Mouse (Mus musculus) kidney, adult 2 months (tissue): Measurements from ENCODE around the gene Phactr1. TPM values are rescaled to one million over a fixed set of nuclear protein-coding genes. Genes with fewer than 3 reads are reported as not detected.
A peak's percentile ranks its signal among the peaks of the same experiment; 100 is the strongest.

Source experiments
- DNase-seq: peaks from one replicate; pipeline ENCODE4 v3.0.0; 2021
- H3K27ac ChIP-seq: fragments of 200-500 bp; 2 replicates; pipeline ENCODE4 v1.5.1; 2012; ENCODE audit warnings: low read depth, low read length, control low read depth, inconsistent platforms; ENCODE audit not compliant: insufficient read depth
- H3K27me3 ChIP-seq: fragments of 200-500 bp; replicated peaks from 2 replicates; pipeline ENCODE4 v1.6.1; 2012; ENCODE audit warnings: mild to moderate bottlenecking, moderate library complexity, low read length, inconsistent platforms; ENCODE audit not compliant: control insufficient read depth, insufficient read depth
- H3K36me3 ChIP-seq: fragments of 200-500 bp; 2 replicates; pipeline ENCODE4 v1.6.1; 2012; ENCODE audit warnings: mild to moderate bottlenecking, moderate library complexity, low read length, inconsistent platforms; ENCODE audit not compliant: control insufficient read depth, insufficient read depth
- H3K4me1 ChIP-seq: fragments of 200-500 bp; 2 replicates; pipeline ENCODE4 v1.6.1; 2011; ENCODE audit warnings: low read length; ENCODE audit not compliant: control insufficient read depth, insufficient read depth
- H3K4me3 ChIP-seq: fragments of 200-500 bp; 2 replicates; pipeline ENCODE4 v1.5.1; 2011; ENCODE audit warnings: mild to moderate bottlenecking, low read depth, low read length, control low read depth; ENCODE audit not compliant: insufficient read depth
- CTCF ChIP-seq: fragments of 200-500 bp; conservative IDR thresholded peaks from 2 replicates; pipeline ENCODE4 v1.5.1; 2011; ENCODE audit warnings: low read depth, mild to moderate bottlenecking, control low read depth, low read length, moderate library complexity, mixed read lengths; ENCODE audit not compliant: insufficient read depth, insufficient read length
- POLR2A ChIP-seq: fragments of 200-500 bp; IDR thresholded peaks from one replicate; pipeline ENCODE4 v1.6.1; 2011; ENCODE audit warnings: low read depth, low read length, control low read depth
- WGBS: fragments of 180-500 bp; shearing (Covaris S2); methylation state at CpG from one replicate; pipeline ENCODE4 v1.1.7; 2018; 5-methylcytosine and 5-hydroxymethylcytosine counted together
- polyA plus RNA-seq: library from polyadenylated mRNA; depleted of rRNA; stranded (reverse); fragments of >200 nt; gene quantifications from 2 replicates; pipeline ENCODE4 v1.2.3, GENCODE M21; 2012

The Phactr1 gene
- polyA plus RNA-seq, 1 experiment: 8.9 TPM

GRCm38 (mm10) chr13:42866162-42866941, 185.9 kb downstream of the Phactr1 start:
- no peaks in the 10 kb centered on the region for H3K36me3 ChIP-seq
- DNase-seq: peak; percentile 40
- H3K27me3 ChIP-seq: no peaks in the 10 kb centered on the region
- no peak overlapping the region for H3K27ac ChIP-seq
- 0 out of 2 replicates have a peak, but pooled peaks cover 2% of the 10 kb centered on the region for H3K4me1 ChIP-seq
- 9% methylated on average over 21 of the region's 21 CpGs for WGBS
- TF ChIP-seq POLR2A: no peak
- peak overlapping the region; percentile 76 for H3K4me3 ChIP-seq

- H3K4me3 ChIP-seq: peak overlapping the region; percentile 26
- DNase-seq: peak; percentile 11
- H3K27me3 ChIP-seq: no peaks in the 10 kb centered on the region
- no peak overlapping the region for H3K27ac ChIP-seq
- WGBS: 27% methylated on average over 6 of the region's 6 CpGs
- no peaks in the 10 kb centered on the region for H3K36me3 ChIP-seq
- H3K4me1 ChIP-seq: 0 out of 2 replicates have a peak, but pooled peaks cover 2% of the 10 kb centered on the region
- TF ChIP-seq CTCF (no peak), POLR2A (no peak)
Measured at GRCm38 (mm10) chr13:42867026-42867425, 186.6 kb downstream of the Phactr1 start.

- 76% methylated on average over 1 of the region's 1 CpGs for WGBS
- Histone ChIP-seq H3K4me3 (no peak overlapping the region), H3K36me3 (no peaks in the 10 kb centered on the region), H3K4me1 (no peaks in the 10 kb centered on the region), H3K27ac (no peak overlapping the region), H3K27me3 (no peaks in the 10 kb centered on the region)
- TF ChIP-seq POLR2A: no peak
- no peak for DNase-seq
Measured at GRCm38 (mm10) chr13:42872125-42872524, 191.7 kb downstream of the Phactr1 start.

- Histone ChIP-seq H3K4me3 (no peak overlapping the region), H3K36me3 (no peaks in the 10 kb centered on the region), H3K4me1 (no peaks in the 10 kb centered on the region), H3K27ac (no peak overlapping the region), H3K27me3 (no peaks in the 10 kb centered on the region)
- TF ChIP-seq CTCF (no peak), POLR2A (no peak)
- DNase-seq: no peak
- WGBS: 54% methylated on average over 2 of the region's 2 CpGs
Measured at GRCm38 (mm10) chr13:42878346-42878745, 197.9 kb downstream of the Phactr1 start.

GRCm38 (mm10) chr13:42884033-42884724, 203.8 kb downstream of the Phactr1 start:
- no peaks in the 10 kb centered on the region for H3K27me3 ChIP-seq
- H3K4me3 ChIP-seq: 0 out of 2 replicates have a peak overlapping the region, but pooled peaks have one; percentile 2
- H3K4me1 ChIP-seq: no peaks in the 10 kb centered on the region
- 28% methylated on average over 14 of the region's 14 CpGs for WGBS
- peak; percentile 54 for DNase-seq
- H3K27ac ChIP-seq: no peak overlapping the region; the same call in 1 of the 2 replicates
- TF ChIP-seq CTCF: no peak
- no peak for TF ChIP-seq POLR2A
- H3K36me3 ChIP-seq: no peaks in the 10 kb centered on the region

GRCm38 (mm10) chr13:42884725-42885115, 204.3 kb downstream of the Phactr1 start:
- H3K27me3 ChIP-seq: no peaks in the 10 kb centered on the region
- 48% methylated on average over 1 of the region's 1 CpGs for WGBS
- DNase-seq: peak; percentile 10
- no peaks in the 10 kb centered on the region for H3K4me1 ChIP-seq
- no peaks in the 10 kb centered on the region for H3K36me3 ChIP-seq
- TF ChIP-seq CTCF: no peak
- TF ChIP-seq POLR2A: no peak
- H3K4me3 ChIP-seq: no peak overlapping the region
- no peak overlapping the region for H3K27ac ChIP-seq

GRCm38 (mm10) chr13:42887701-42888100, 207.3 kb downstream of the Phactr1 start:
- WGBS: 94% methylated on average over 5 of the region's 5 CpGs
- TF ChIP-seq CTCF (no peak), POLR2A (no peak)
- no peaks in the 10 kb centered on the region for H3K4me1 ChIP-seq
- no peak overlapping the region for H3K4me3 ChIP-seq
- H3K27me3 ChIP-seq: no peaks in the 10 kb centered on the region
- DNase-seq: no peak
- H3K27ac ChIP-seq: no peak overlapping the region
- H3K36me3 ChIP-seq: no peaks in the 10 kb centered on the region
